Mouse (Mus musculus): ENCODE results near the gene Plxnd1.

DNA sequence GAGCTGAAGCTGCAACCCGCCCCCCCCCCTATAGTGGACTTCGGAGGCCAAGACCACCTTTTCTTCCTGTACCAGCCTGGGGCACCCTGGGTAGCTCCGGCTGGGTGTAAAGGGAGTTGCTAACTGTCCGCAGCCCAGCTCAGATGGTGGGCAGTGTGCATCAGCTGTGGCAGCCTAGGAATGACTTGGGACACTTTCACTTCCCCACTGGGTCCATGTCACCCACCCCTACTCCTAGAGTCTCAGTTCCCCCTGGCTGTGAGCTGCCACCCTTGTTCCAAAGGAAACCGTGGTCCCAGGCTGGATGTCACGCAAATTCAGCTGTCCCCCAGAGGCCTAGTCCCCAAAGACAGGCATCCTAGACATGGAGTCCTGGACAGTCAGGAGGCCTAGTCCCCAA lies 9.9 kb upstream of the Plxnd1 start:
- TF ChIP-seq CTCF (IDR thresholded peaks at IDR 0.05; ENCODE audit: low read depth), result no peak
- no peak for TF ChIP-seq EP300 (IDR thresholded peaks at IDR 0.05; ENCODE audit: low read depth)

All from heart, postnatal 0 days (tissue).